Mouse (Mus musculus) forebrain, embryonic 15.5 days (tissue): ENCODE results near the gene Kctd11. TPM values are rescaled to one million over a fixed set of nuclear protein-coding genes. Genes with fewer than 3 reads are reported as not detected.
A peak's percentile ranks its signal among the peaks of the same experiment; 100 is the strongest.

Source experiments
- ATAC-seq: fragments of 200-750 bp; cut with Nextera tagmentation; replicated peaks from 2 replicates; pipeline ENCODE4 v1.8.0; 2017; ENCODE audit warnings: mild to moderate bottlenecking, moderate TSS enrichment, moderate library complexity
- H3K27ac ChIP-seq: fragments of 300-500 bp; sonication (generic); replicated peaks from 2 replicates; pipeline ENCODE4 v1.5.1; 2015; ENCODE audit warnings: mild to moderate bottlenecking, inconsistent platforms
- H3K27me3 ChIP-seq: fragments of 300-500 bp; sonication (generic); 2 replicates; pipeline ENCODE4 v1.6.1; 2015; ENCODE audit warnings: inconsistent platforms
- H3K36me3 ChIP-seq: fragments of 300-500 bp; sonication (generic); 2 replicates; pipeline ENCODE4 v1.6.1; 2015; ENCODE audit warnings: mild to moderate bottlenecking, inconsistent platforms
- H3K4me1 ChIP-seq: fragments of 300-500 bp; sonication (generic); 2 replicates; pipeline ENCODE4 v1.6.1; 2015; ENCODE audit warnings: inconsistent platforms
- H3K4me2 ChIP-seq: fragments of 300-500 bp; sonication (generic); replicated peaks from 2 replicates; pipeline ENCODE4 v1.6.1; 2015; ENCODE audit warnings: mild to moderate bottlenecking, inconsistent platforms
- H3K4me3 ChIP-seq: fragments of 300-500 bp; sonication (generic); 2 replicates; pipeline ENCODE4 v1.5.1; 2015; ENCODE audit warnings: mild to moderate bottlenecking, inconsistent platforms
- H3K9ac ChIP-seq: fragments of 300-500 bp; sonication (generic); replicated peaks from 2 replicates; pipeline ENCODE4 v1.6.1; 2015; ENCODE audit warnings: mild to moderate bottlenecking, inconsistent platforms
- H3K9me3 ChIP-seq: fragments of 300-500 bp; sonication (generic); 2 replicates; pipeline ENCODE4 v1.6.1; 2016; ENCODE audit warnings: inconsistent platforms
- WGBS: fragments of 180-500 bp; shearing (Covaris S2); methylation state at CpG from one replicate; pipeline ENCODE4 v1.1.7; 2015; ENCODE audit warnings: mixed read lengths; 5-methylcytosine and 5-hydroxymethylcytosine counted together
- polyA plus RNA-seq: library from polyadenylated mRNA; unstranded; fragments of >200 nt; fragmentation: Nextera tagmentation; extraction: Ambion mirVana; gene quantifications from 2 replicates; pipeline ENCODE4 v1.2.1, GENCODE M21; 2015

Gene Kctd11
- polyA plus RNA-seq, 1 experiment from 2014 or later, result 1.2 TPM

GRCm38 (mm10) chr11:69850754-69851153 lies 30.5 kb downstream of the Kctd11 start:
- peaks cover 29% of the 10 kb centered on the region for H3K4me1 ChIP-seq
- no peaks in the 10 kb centered on the region for H3K9me3 ChIP-seq
- no peaks in the 10 kb centered on the region for H3K27me3 ChIP-seq
- ATAC-seq, result no peak
- H3K9ac ChIP-seq, result no peak overlapping the region
- no peak overlapping the region for H3K4me2 ChIP-seq
- H3K4me3 ChIP-seq, result no peak overlapping the region
- 66% methylated on average over 8 of the region's 8 CpGs for WGBS
- H3K27ac ChIP-seq, result no peak overlapping the region
- H3K36me3 ChIP-seq, result peaks cover 35% of the 10 kb centered on the region

GRCm38 (mm10) chr11:69849884-69850283 lies 31.3 kb downstream of the Kctd11 start:
- peaks cover 31% of the 10 kb centered on the region for H3K4me1 ChIP-seq
- H3K9me3 ChIP-seq, result no peaks in the 10 kb centered on the region
- ATAC-seq, result no peak
- H3K27ac ChIP-seq, result no peak overlapping the region
- H3K4me3 ChIP-seq, result no peak overlapping the region
- no peaks in the 10 kb centered on the region for H3K27me3 ChIP-seq
- no peak overlapping the region for H3K9ac ChIP-seq
- H3K36me3 ChIP-seq, result peaks cover 35% of the 10 kb centered on the region
- H3K4me2 ChIP-seq, result no peak overlapping the region
- WGBS, result 94% methylated on average over 15 of the region's 15 CpGs

- Histone ChIP-seq H3K27ac (no peak overlapping the region), H3K36me3 (peaks cover 35% of the 10 kb centered on the region), H3K9ac (no peak overlapping the region), H3K27me3 (no peaks in the 10 kb centered on the region), H3K9me3 (no peaks in the 10 kb centered on the region), H3K4me3 (no peak overlapping the region), H3K4me2 (no peak overlapping the region), H3K4me1 (peaks cover 31% of the 10 kb centered on the region)
- ATAC-seq, result no peak
- 92% methylated on average over 9 of the region's 9 CpGs for WGBS
These were observed 32.1 kb downstream of the Kctd11 start for GRCm38 (mm10) chr11:69849128-69849527.

- peaks cover 35% of the 10 kb centered on the region for H3K36me3 ChIP-seq
- H3K4me1 ChIP-seq, result peaks cover 31% of the 10 kb centered on the region
- H3K9ac ChIP-seq, result no peak overlapping the region; the same call in 1 of the 2 replicates
- ATAC-seq, result no peak
- no peaks in the 10 kb centered on the region for H3K9me3 ChIP-seq
- WGBS, result 97% methylated on average over 6 of the region's 6 CpGs
- no peaks in the 10 kb centered on the region for H3K27me3 ChIP-seq
- H3K4me2 ChIP-seq, result peak overlapping the region; percentile 86
- H3K27ac ChIP-seq, result no peak overlapping the region
- peak overlapping the region; percentile 58 for H3K4me3 ChIP-seq
These were observed 33.2 kb downstream of the Kctd11 start for GRCm38 (mm10) chr11:69848021-69848420.

- Histone ChIP-seq H3K27me3 (no peaks in the 10 kb centered on the region), H3K9me3 (no peaks in the 10 kb centered on the region), H3K9ac (peak overlapping the region; percentile 66), H3K27ac (peak overlapping the region; percentile 97), H3K4me1 (peaks cover 31% of the 10 kb centered on the region), H3K4me2 (peak overlapping the region; percentile 86), H3K4me3 (peak overlapping the region; percentile 58), H3K36me3 (peaks cover 35% of the 10 kb centered on the region)
- WGBS, result 13% methylated on average over 37 of the region's 37 CpGs
- peak; percentile 41 for ATAC-seq
These were observed 34.2 kb downstream of the Kctd11 start for GRCm38 (mm10) chr11:69846738-69847688.

GRCm38 (mm10) chr11:69846198-69846680 lies 35.0 kb downstream of the Kctd11 start, which contains the start of gene Plscr3:
TSS of gene Plscr3 (plus strand) at chr11:69846376.
- under 1% methylated on average over 33 of the region's 38 CpGs for WGBS
- peak within 1 kb of the TSS; percentile 86 for H3K4me2 ChIP-seq
- H3K36me3 ChIP-seq, result peaks cover 29% of the 10 kb centered on the region
- H3K9me3 ChIP-seq, result no peaks in the 10 kb centered on the region
- H3K27ac ChIP-seq, result peak within 1 kb of the TSS; percentile 97
- H3K4me3 ChIP-seq, result peak within 1 kb of the TSS; percentile 58
- no peaks in the 10 kb centered on the region for H3K27me3 ChIP-seq
- ATAC-seq, result peak; percentile 90
- peak within 1 kb of the TSS; percentile 66 for H3K9ac ChIP-seq
- H3K4me1 ChIP-seq, result peaks cover 31% of the 10 kb centered on the region

GRCm38 (mm10) chr11:69838714-69839104 lies 42.5 kb downstream of the Kctd11 start:
- peak; percentile 20 for ATAC-seq
- Histone ChIP-seq H3K9ac (peak overlapping the region; percentile 59), H3K9me3 (no peaks in the 10 kb centered on the region), H3K27ac (peak overlapping the region; percentile 98), H3K4me3 (peak overlapping the region; percentile 95), H3K27me3 (no peaks in the 10 kb centered on the region), H3K36me3 (no peaks in the 10 kb centered on the region), H3K4me1 (peaks cover 39% of the 10 kb centered on the region), H3K4me2 (peak overlapping the region; percentile 96)
- WGBS, result under 1% methylated on average over 7 of the region's 7 CpGs

GRCm38 (mm10) chr11:69837952-69838713 lies 43.1 kb downstream of the Kctd11 start, which contains the start of gene Tmem256:
TSS of gene Tmem256 (plus strand) at chr11:69838514.
- Histone ChIP-seq H3K27me3 (no peaks in the 10 kb centered on the region), H3K9me3 (no peaks in the 10 kb centered on the region), H3K27ac (peak within 1 kb of the TSS; percentile 98), H3K36me3 (peaks cover 4% of the 10 kb centered on the region), H3K4me2 (peak within 1 kb of the TSS; percentile 96), H3K4me1 (peaks cover 45% of the 10 kb centered on the region), H3K9ac (peak within 1 kb of the TSS; percentile 94), H3K4me3 (peak within 1 kb of the TSS; percentile 95)
- peak; percentile 88 for ATAC-seq
- under 1% methylated on average over 34 of the region's 34 CpGs for WGBS

- peak; percentile 65 for ATAC-seq
- H3K4me3 ChIP-seq, result peak within 1 kb of the TSS; percentile 95
- no peaks in the 10 kb centered on the region for H3K9me3 ChIP-seq
- peak within 1 kb of the TSS; percentile 94 for H3K9ac ChIP-seq
- H3K4me2 ChIP-seq, result peak within 1 kb of the TSS; percentile 96
- H3K27ac ChIP-seq, result peak within 1 kb of the TSS; percentile 98
- H3K27me3 ChIP-seq, result no peaks in the 10 kb centered on the region
- under 1% methylated on average over 32 of the region's 32 CpGs for WGBS
- H3K4me1 ChIP-seq, result peaks cover 50% of the 10 kb centered on the region
- peaks cover 10% of the 10 kb centered on the region for H3K36me3 ChIP-seq
These were observed 43.6 kb downstream of the Kctd11 start, which contains the start of gene Nlgn2 for GRCm38 (mm10) chr11:69837604-69837951. TSS of gene Nlgn2 (minus strand) at chr11:69837784.

- H3K36me3 ChIP-seq, result peaks cover 16% of the 10 kb centered on the region
- no peaks in the 10 kb centered on the region for H3K9me3 ChIP-seq
- peak; percentile 12 for ATAC-seq
- H3K4me3 ChIP-seq, result peak overlapping the region; percentile 95
- peak overlapping the region; percentile 96 for H3K4me2 ChIP-seq
- WGBS, result under 1% methylated on average over 51 of the region's 52 CpGs
- peak overlapping the region; percentile 98 for H3K27ac ChIP-seq
- H3K4me1 ChIP-seq, result peaks cover 52% of the 10 kb centered on the region
- no peaks in the 10 kb centered on the region for H3K27me3 ChIP-seq
- peak overlapping the region; percentile 94 for H3K9ac ChIP-seq
These were observed 44.3 kb downstream of the Kctd11 start for GRCm38 (mm10) chr11:69836703-69837576.

- peaks cover 19% of the 10 kb centered on the region for H3K36me3 ChIP-seq
- H3K9me3 ChIP-seq, result no peaks in the 10 kb centered on the region
- no peaks in the 10 kb centered on the region for H3K27me3 ChIP-seq
- peak overlapping the region; percentile 96 for H3K4me2 ChIP-seq
- WGBS, result 3% methylated on average over 4 of the region's 4 CpGs
- no peak for ATAC-seq
- H3K9ac ChIP-seq, result peak overlapping the region; percentile 94
- peaks cover 52% of the 10 kb centered on the region for H3K4me1 ChIP-seq
- peak overlapping the region; percentile 98 for H3K27ac ChIP-seq
- peak overlapping the region; percentile 95 for H3K4me3 ChIP-seq
These were observed 45.3 kb downstream of the Kctd11 start for GRCm38 (mm10) chr11:69835966-69836335.
